Mouse (Mus musculus): ENCODE measurements around the gene Pigr. TPM values are rescaled to one million over a fixed set of nuclear protein-coding genes. Genes with fewer than 3 reads are reported as not detected.

Gene Pigr
- polyA plus RNA-seq, 1 experiment from 2014 or later = not detected

DNA sequence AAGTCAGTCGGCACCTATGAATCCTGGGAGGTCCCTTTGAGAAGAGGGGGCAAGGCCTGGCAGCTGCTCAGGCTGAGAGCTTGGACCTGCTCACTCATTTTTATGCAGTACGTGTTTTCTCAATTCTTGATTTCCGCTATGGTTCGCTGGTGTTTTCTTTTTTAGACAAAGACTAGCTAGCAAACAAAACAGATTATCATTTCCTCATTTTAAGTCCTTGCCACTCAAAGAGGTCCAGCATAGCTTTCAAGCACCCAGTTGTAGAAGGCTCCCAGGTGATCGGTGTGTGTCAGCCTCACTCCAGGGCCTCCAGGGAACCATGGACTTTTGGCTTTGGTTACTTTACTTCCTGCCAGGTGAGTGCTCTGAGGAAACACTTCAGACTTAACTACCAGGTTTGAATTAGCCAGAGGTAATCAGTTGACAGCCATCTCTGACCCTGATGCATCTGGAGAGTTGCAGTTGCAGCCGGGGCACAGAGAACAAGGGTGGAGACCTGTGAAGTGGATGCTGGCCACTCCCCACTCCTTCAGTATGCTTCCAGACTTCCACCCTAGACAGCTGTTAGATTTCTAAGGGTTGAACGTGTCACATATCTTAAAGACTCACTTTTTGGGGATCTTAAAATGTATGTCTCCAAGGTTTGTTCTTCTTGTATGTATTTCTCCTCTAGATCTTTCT is 39.2 kb downstream of the Pigr start, which contains the start of gene Fcmr:
Fcmr (plus strand) TSS at position 129 of the 681 bp plus-strand sequence.
- no peak within 1 kb of the TSS for H3K4me3 ChIP-seq
- no peak within 1 kb of the TSS for H3K27ac ChIP-seq (replicated peaks)
- H3K9me3 ChIP-seq = no peaks in the 10 kb centered on the region
- ATAC-seq (ENCODE audit: low FRiP score, low read depth) = no peak
- H3K9ac ChIP-seq (replicated peaks) = no peak within 1 kb of the TSS
- H3K27me3 ChIP-seq = no peaks in the 10 kb centered on the region
- no peaks in the 10 kb centered on the region for H3K36me3 ChIP-seq
- no peaks in the 10 kb centered on the region for H3K4me1 ChIP-seq
- WGBS = 74% methylated on average over 7 of the region's 7 CpGs
- H3K4me2 ChIP-seq (replicated peaks) = no peak within 1 kb of the TSS

- Histone ChIP-seq H3K9me3 (no peaks in the 10 kb centered on the region), H3K27ac (replicated peaks) (no peak overlapping the region), H3K9ac (replicated peaks) (no peak overlapping the region), H3K36me3 (no peaks in the 10 kb centered on the region), H3K4me3 (no peak overlapping the region), H3K4me1 (0 out of 2 replicates have a peak, but pooled peaks cover under 1% of the 10 kb centered on the region), H3K4me2 (replicated peaks) (no peak overlapping the region), H3K27me3 (peaks cover 10% of the 10 kb centered on the region)
- no peak for ATAC-seq (ENCODE audit: low FRiP score, low read depth)
- 84% methylated on average over 2 of the region's 2 CpGs for WGBS
These were observed 46.4 kb downstream of the Pigr start for GRCm38 (mm10) chr1:130872912-130873311.

GRCm38 (mm10) chr1:130875139-130875538 is 48.7 kb downstream of the Pigr start:
- H3K27ac ChIP-seq (replicated peaks) = no peak overlapping the region
- ATAC-seq (ENCODE audit: low FRiP score, low read depth) = no peak
- H3K4me3 ChIP-seq = no peak overlapping the region
- H3K4me1 ChIP-seq = 0 out of 2 replicates have a peak, but pooled peaks cover 4% of the 10 kb centered on the region
- H3K4me2 ChIP-seq (replicated peaks) = no peak overlapping the region
- H3K9ac ChIP-seq (replicated peaks) = no peak overlapping the region
- H3K36me3 ChIP-seq = no peaks in the 10 kb centered on the region
- H3K9me3 ChIP-seq = no peaks in the 10 kb centered on the region
- peaks cover 24% of the 10 kb centered on the region for H3K27me3 ChIP-seq
- WGBS = 52% methylated on average over 3 of the region's 3 CpGs

DNA sequence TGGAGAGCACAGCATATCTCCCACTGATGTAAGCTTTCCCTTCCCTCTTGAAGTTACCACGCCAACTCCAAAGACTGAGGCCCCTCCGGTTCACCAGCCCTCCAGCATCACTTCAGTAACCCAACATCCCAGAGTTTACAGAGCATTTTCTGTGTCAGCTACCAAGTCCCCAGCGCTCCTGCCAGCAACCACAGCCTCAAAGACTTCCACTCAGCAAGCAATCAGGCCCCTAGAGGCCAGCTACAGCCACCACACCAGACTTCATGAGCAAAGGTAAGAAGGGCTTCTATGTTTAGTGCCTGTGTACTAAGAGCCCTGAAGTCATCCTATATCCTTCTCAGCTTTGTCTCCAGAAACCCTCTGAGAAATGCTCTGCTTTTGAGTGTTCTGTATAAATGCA is 49.4 kb downstream of the Pigr start:
- Histone ChIP-seq H3K9me3 (no peaks in the 10 kb centered on the region), H3K9ac (replicated peaks) (no peak overlapping the region), H3K4me1 (0 out of 2 replicates have a peak, but pooled peaks cover 4% of the 10 kb centered on the region), H3K27me3 (peaks cover 24% of the 10 kb centered on the region), H3K27ac (replicated peaks) (no peak overlapping the region), H3K4me2 (replicated peaks) (no peak overlapping the region), H3K4me3 (no peak overlapping the region), H3K36me3 (no peaks in the 10 kb centered on the region)
- WGBS = 81% methylated on average over 3 of the region's 3 CpGs
- ATAC-seq (ENCODE audit: low FRiP score, low read depth) = no peak

DNA sequence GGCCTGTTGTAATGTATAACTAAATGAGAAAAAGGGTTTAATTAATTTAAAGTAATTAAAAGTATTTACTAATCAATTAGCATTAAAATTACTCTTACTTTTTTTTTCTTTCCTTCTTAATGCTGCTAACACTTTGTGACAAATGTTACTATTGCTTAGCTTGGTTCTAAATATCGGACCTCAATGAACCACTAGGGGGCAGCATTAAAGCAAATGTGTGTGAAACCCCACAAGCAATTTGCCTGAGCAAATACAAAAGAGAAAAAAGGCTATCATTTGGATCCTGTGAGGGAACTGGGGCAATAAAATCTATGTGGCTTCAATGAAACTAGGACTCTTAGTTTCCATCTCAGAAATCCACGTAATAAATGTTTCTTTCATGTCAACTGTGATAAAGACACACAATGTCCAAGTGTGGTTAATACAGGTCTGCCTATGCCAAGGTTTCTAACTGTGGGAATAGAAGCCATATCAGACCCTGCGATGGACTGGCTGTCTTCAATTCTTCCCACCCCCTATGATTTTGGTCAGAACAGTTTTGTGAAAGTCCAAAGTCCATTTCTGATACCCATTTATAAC is 50.5 kb downstream of the Pigr start:
- 0 out of 2 replicates have a peak, but pooled peaks cover 4% of the 10 kb centered on the region for H3K4me1 ChIP-seq
- H3K9me3 ChIP-seq = no peaks in the 10 kb centered on the region
- H3K4me2 ChIP-seq (replicated peaks) = no peak overlapping the region
- no peaks in the 10 kb centered on the region for H3K36me3 ChIP-seq
- no peak overlapping the region for H3K9ac ChIP-seq (replicated peaks)
- ATAC-seq (ENCODE audit: low FRiP score, low read depth) = no peak
- peaks cover 24% of the 10 kb centered on the region for H3K27me3 ChIP-seq
- 17% methylated on average over 3 of the region's 3 CpGs for WGBS
- no peak overlapping the region for H3K4me3 ChIP-seq
- H3K27ac ChIP-seq (replicated peaks) = no peak overlapping the region

DNA sequence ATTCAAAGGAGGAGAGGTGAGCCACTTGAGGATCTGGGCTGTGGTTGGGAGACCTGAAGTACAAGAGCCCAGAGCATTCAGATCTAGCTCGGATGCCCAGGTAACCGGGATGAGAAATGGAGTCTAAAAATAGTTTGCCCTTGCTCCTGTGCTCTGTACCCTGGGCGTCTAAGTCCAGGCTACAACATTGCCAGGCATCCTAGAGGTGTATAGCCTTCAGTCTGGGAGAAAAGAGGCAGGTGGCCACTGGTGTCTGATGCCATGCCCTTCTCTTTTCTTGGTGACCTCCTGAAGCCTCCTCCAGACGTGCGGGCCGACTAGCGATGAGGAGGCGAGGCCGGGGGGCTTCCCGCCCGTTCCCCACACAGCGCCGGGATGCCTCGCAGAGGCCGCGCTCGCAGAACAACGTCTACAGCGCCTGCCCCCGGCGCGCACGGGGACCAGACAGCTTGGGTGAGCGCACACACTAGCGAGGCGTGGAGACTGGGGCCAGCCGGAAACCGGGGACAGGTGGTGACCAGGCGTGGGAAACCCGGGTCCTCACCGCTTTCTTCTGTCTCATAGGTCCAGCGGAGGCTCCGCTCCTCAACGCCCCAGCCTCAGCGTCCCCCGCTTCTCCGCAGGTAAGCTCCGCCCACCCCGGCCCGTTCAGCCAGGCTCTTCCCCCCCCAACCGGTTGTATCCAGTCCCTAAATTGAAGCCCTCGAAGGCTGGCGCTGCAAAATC is 51.6 kb downstream of the Pigr start:
- Histone ChIP-seq H3K27me3 (peaks cover 24% of the 10 kb centered on the region), H3K36me3 (no peaks in the 10 kb centered on the region), H3K9ac (replicated peaks) (peak overlapping the region; percentile 59), H3K4me3 (peak overlapping the region; percentile 48), H3K9me3 (no peaks in the 10 kb centered on the region), H3K4me2 (replicated peaks) (peak overlapping the region; percentile 91), H3K4me1 (0 out of 2 replicates have a peak, but pooled peaks cover 4% of the 10 kb centered on the region), H3K27ac (replicated peaks) (no peak overlapping the region)
- peak; percentile 74 for ATAC-seq (ENCODE audit: low FRiP score, low read depth)
- 3% methylated on average over 43 of the region's 43 CpGs for WGBS

GRCm38 (mm10) chr1:130879927-130880326 is 53.4 kb downstream of the Pigr start:
- no peak overlapping the region for H3K4me2 ChIP-seq (replicated peaks)
- peaks cover 24% of the 10 kb centered on the region for H3K27me3 ChIP-seq
- no peak for ATAC-seq (ENCODE audit: low FRiP score, low read depth)
- no peak overlapping the region for H3K4me3 ChIP-seq
- no peaks in the 10 kb centered on the region for H3K9me3 ChIP-seq
- H3K4me1 ChIP-seq = 0 out of 2 replicates have a peak, but pooled peaks cover 4% of the 10 kb centered on the region
- WGBS = 93% methylated on average over 7 of the region's 7 CpGs
- H3K9ac ChIP-seq (replicated peaks) = no peak overlapping the region
- H3K36me3 ChIP-seq = no peaks in the 10 kb centered on the region
- no peak overlapping the region for H3K27ac ChIP-seq (replicated peaks)

GRCm38 (mm10) chr1:130883146-130883545 is 56.7 kb downstream of the Pigr start:
- ATAC-seq (ENCODE audit: low FRiP score, low read depth) = no peak
- no peaks in the 10 kb centered on the region for H3K36me3 ChIP-seq

DNA sequence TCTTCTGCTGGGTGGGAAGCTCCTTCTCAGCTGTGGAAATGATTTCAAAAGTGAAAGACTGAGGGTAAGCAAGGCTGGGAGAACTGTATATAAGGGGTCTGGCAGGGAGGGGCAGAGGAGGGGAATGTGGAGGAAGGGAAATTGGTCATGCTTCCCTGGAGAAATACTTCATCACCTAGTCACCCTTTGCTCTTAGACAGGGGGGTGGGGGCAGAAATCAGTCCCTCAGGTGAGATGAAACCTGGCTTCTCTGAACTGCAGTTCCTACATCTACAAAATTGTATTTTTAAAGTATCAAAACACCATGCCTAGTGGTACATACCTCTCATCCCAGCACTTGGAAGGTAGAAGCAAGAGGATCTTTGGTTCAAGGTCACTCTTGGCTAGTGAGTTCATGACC is 60.9 kb downstream of the Pigr start, which contains the start of gene Il24:
Il24 (minus strand) TSS at position 101 of the 400 bp plus-strand sequence.
- no peaks in the 10 kb centered on the region for H3K9me3 ChIP-seq
- no peak within 1 kb of the TSS for H3K27ac ChIP-seq (replicated peaks)
- no peak for ATAC-seq (ENCODE audit: low FRiP score, low read depth)
- H3K36me3 ChIP-seq = no peaks in the 10 kb centered on the region
- no peaks in the 10 kb centered on the region for H3K4me1 ChIP-seq
- no peak within 1 kb of the TSS for H3K4me2 ChIP-seq (replicated peaks)
- no peak within 1 kb of the TSS for H3K4me3 ChIP-seq
- H3K27me3 ChIP-seq = no peaks in the 10 kb centered on the region
- no peak within 1 kb of the TSS for H3K9ac ChIP-seq (replicated peaks)

More at GRCm38 (mm10) chr1:130883146-130883545, 56.7 kb downstream of the Pigr start:
- 86% methylated on average over 4 of the region's 4 CpGs for WGBS
- no peak overlapping the region for H3K27ac ChIP-seq (replicated peaks)
- no peak overlapping the region for H3K9ac ChIP-seq (replicated peaks)
- H3K4me3 ChIP-seq = no peak overlapping the region
- 0 out of 2 replicates have a peak, but pooled peaks cover 2% of the 10 kb centered on the region for H3K4me1 ChIP-seq
- no peak overlapping the region for H3K4me2 ChIP-seq (replicated peaks)
- H3K9me3 ChIP-seq = no peaks in the 10 kb centered on the region
- H3K27me3 ChIP-seq = peaks cover 12% of the 10 kb centered on the region

- Histone ChIP-seq H3K9ac (replicated peaks) (no peak overlapping the region), H3K4me2 (replicated peaks) (no peak overlapping the region), H3K36me3 (no peaks in the 10 kb centered on the region), H3K4me3 (no peak overlapping the region), H3K9me3 (no peaks in the 10 kb centered on the region), H3K27me3 (peaks cover 5% of the 10 kb centered on the region; the same call in 1 of the 2 replicates), H3K4me1 (no peaks in the 10 kb centered on the region), H3K27ac (replicated peaks) (no peak overlapping the region)
- 79% methylated on average over 1 of the region's 1 CpGs for WGBS
- ATAC-seq (ENCODE audit: low FRiP score, low read depth) = no peak
These were observed 66.0 kb downstream of the Pigr start for GRCm38 (mm10) chr1:130892446-130892845.

DNA sequence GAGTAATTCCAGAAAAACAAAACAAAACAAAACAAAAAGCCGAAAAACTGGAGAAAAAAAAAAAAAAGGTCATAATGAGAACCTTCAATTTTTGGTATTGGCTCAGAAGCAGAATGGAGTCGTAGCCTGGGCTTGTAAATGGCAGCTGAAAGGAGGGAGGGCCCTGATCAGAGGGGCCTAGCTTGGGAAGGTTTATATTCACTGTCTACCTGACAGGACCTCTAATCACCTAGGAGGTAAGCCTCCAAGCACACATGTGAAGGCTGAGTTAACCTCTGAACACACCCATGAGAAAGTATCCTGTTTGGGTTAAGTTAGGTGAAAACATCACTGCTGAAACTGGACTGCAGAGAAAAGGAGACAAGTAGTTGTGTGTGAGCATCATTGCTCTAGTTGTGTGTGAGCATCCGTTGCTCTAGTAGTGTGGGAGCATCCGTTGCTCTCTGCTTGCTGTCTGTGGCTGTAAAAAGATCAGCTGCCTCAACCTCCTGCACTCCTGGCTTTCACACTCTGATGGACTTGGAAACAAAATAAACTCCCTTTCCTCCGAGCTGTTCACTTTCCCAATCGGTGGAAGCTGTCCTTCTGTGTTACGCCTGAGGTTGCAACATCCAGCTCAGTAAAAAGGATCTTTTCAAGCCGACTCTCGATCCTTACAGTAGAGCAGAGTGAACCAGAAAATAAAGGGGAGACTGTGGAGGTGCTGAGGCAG is 67.0 kb downstream of the Pigr start:
- Histone ChIP-seq H3K9ac (replicated peaks) (no peak overlapping the region), H3K4me2 (replicated peaks) (no peak overlapping the region), H3K9me3 (no peaks in the 10 kb centered on the region), H3K27me3 (peaks cover 5% of the 10 kb centered on the region; the same call in 1 of the 2 replicates), H3K27ac (replicated peaks) (no peak overlapping the region), H3K4me1 (no peaks in the 10 kb centered on the region), H3K4me3 (no peak overlapping the region), H3K36me3 (no peaks in the 10 kb centered on the region)
- no peak for ATAC-seq (ENCODE audit: low FRiP score, low read depth)
- 64% methylated on average over 9 of the region's 9 CpGs for WGBS
